Mouse (Mus musculus): ENCODE measurements at regions not wholly inside any gene's neighbourhood (a gene's known extent, or its start where the extent isn't known, plus 50 kb on each side); places are given as distances from the start of the nearest gene placed in this dataset.

- no peak for DNase-seq
- intact Hi-C loops (cut with DNase I), result no loop called here
These were observed 176.7 kb upstream of the Dio3 start for GRCm38 (mm10) chr12:110102186-110102585.

GRCm38 (mm10) chr12:110112051-110112722 lies 166.7 kb upstream of the Dio3 start:
- no peaks in the 10 kb centered on the region for H3K36me3 ChIP-seq (ENCODE audit: control insufficient read depth, insufficient read depth, low read length)
- intact Hi-C loops (cut with DNase I), result no loop called here
- H3K27me3 ChIP-seq (ENCODE audit: control insufficient read depth, insufficient read depth, low read length), result no peaks in the 10 kb centered on the region
- no peak overlapping the region for H3K9ac ChIP-seq (ENCODE audit: low read depth, low read length)
- no peak overlapping the region for H3K4me3 ChIP-seq
- DNase-seq, result peak; percentile 46 to 47
- WGBS, result 45% methylated on average over 11 of the region's 11 CpGs
- H3K4me1 ChIP-seq (ENCODE audit: control insufficient read depth, insufficient read depth, low read length), result no peaks in the 10 kb centered on the region
- no peaks in the 10 kb centered on the region for H3K79me2 ChIP-seq (replicated peaks; ENCODE audit: control insufficient read depth, insufficient read depth, low read length)
- TF ChIP-seq EP300 (IDR thresholded peaks at IDR 0.05; ENCODE audit: insufficient read depth, low read depth, low read length) (no peak), CTCF (IDR thresholded peaks at IDR 0.05) (no peak), POLR2A (IDR thresholded peaks at IDR 0.05; ENCODE audit: insufficient read depth, low read depth, low read length) (no peak)
- 0 out of 2 replicates have a peak overlapping the region, but pooled peaks have one; percentile 7 for H3K27ac ChIP-seq

More at GRCm38 (mm10) chr12:110102186-110102585, 176.7 kb upstream of the Dio3 start:
- Histone ChIP-seq H3K9ac (ENCODE audit: low read depth, low read length) (no peak overlapping the region), H3K79me2 (replicated peaks; ENCODE audit: control insufficient read depth, insufficient read depth, low read length) (no peaks in the 10 kb centered on the region), H3K36me3 (ENCODE audit: control insufficient read depth, insufficient read depth, low read length) (no peaks in the 10 kb centered on the region), H3K4me1 (ENCODE audit: control insufficient read depth, insufficient read depth, low read length) (no peaks in the 10 kb centered on the region), H3K27ac (no peak overlapping the region), H3K4me3 (no peak overlapping the region), H3K27me3 (ENCODE audit: control insufficient read depth, insufficient read depth, low read length) (no peaks in the 10 kb centered on the region)
- no peak for TF ChIP-seq EP300 (IDR thresholded peaks at IDR 0.05; ENCODE audit: insufficient read depth, low read depth, low read length)
- TF ChIP-seq POLR2A (IDR thresholded peaks at IDR 0.05; ENCODE audit: insufficient read depth, low read depth, low read length), result no peak
- no peak for TF ChIP-seq CTCF (IDR thresholded peaks at IDR 0.05)
- WGBS, result 84% methylated on average over 7 of the region's 7 CpGs

GRCm38 (mm10) chr12:110112723-110113105 lies 166.2 kb upstream of the Dio3 start:
- TF ChIP-seq EP300 (IDR thresholded peaks at IDR 0.05; ENCODE audit: insufficient read depth, low read depth, low read length), result no peak
- no peak for TF ChIP-seq POLR2A (IDR thresholded peaks at IDR 0.05; ENCODE audit: insufficient read depth, low read depth, low read length)
- TF ChIP-seq CTCF (IDR thresholded peaks at IDR 0.05), result no peak
- Histone ChIP-seq H3K4me1 (ENCODE audit: control insufficient read depth, insufficient read depth, low read length) (no peaks in the 10 kb centered on the region), H3K9ac (ENCODE audit: low read depth, low read length) (no peak overlapping the region), H3K27ac (no peak overlapping the region), H3K79me2 (replicated peaks; ENCODE audit: control insufficient read depth, insufficient read depth, low read length) (no peaks in the 10 kb centered on the region), H3K27me3 (ENCODE audit: control insufficient read depth, insufficient read depth, low read length) (no peaks in the 10 kb centered on the region), H3K36me3 (ENCODE audit: control insufficient read depth, insufficient read depth, low read length) (no peaks in the 10 kb centered on the region), H3K4me3 (no peak overlapping the region)
- peak in 1 of 2 experiments; percentile 24 for DNase-seq
- WGBS, result 72% methylated on average over 7 of the region's 7 CpGs
- intact Hi-C loops (cut with DNase I), result no loop called here

- Histone ChIP-seq H3K4me1 (ENCODE audit: control insufficient read depth, insufficient read depth, low read length) (no peaks in the 10 kb centered on the region), H3K36me3 (ENCODE audit: control insufficient read depth, insufficient read depth, low read length) (no peaks in the 10 kb centered on the region), H3K9ac (ENCODE audit: low read depth, low read length) (no peak overlapping the region), H3K27ac (no peak overlapping the region), H3K4me3 (no peak overlapping the region), H3K27me3 (ENCODE audit: control insufficient read depth, insufficient read depth, low read length) (no peaks in the 10 kb centered on the region), H3K79me2 (replicated peaks; ENCODE audit: control insufficient read depth, insufficient read depth, low read length) (no peaks in the 10 kb centered on the region)
- no peak for DNase-seq
- TF ChIP-seq EP300 (IDR thresholded peaks at IDR 0.05; ENCODE audit: insufficient read depth, low read depth, low read length) (no peak), CTCF (IDR thresholded peaks at IDR 0.05) (no peak)
- 70% methylated on average over 7 of the region's 7 CpGs for WGBS
- intact Hi-C loops (cut with DNase I), result no loop called here
These were observed 158.7 kb upstream of the Dio3 start for GRCm38 (mm10) chr12:110120141-110120540.

- 67% methylated on average over 4 of the region's 4 CpGs for WGBS
- no peak for DNase-seq
These were observed 155.9 kb upstream of the Dio3 start for GRCm38 (mm10) chr12:110122976-110123375.

GRCm38 (mm10) chr12:110126525-110126924 lies 152.3 kb upstream of the Dio3 start:
- no peak for DNase-seq
- no peak overlapping the region for H3K9ac ChIP-seq (ENCODE audit: low read depth, low read length)
- H3K27ac ChIP-seq, result no peak overlapping the region
- H3K27me3 ChIP-seq (ENCODE audit: control insufficient read depth, insufficient read depth, low read length), result no peaks in the 10 kb centered on the region
- H3K79me2 ChIP-seq (replicated peaks; ENCODE audit: control insufficient read depth, insufficient read depth, low read length), result no peaks in the 10 kb centered on the region
- no peaks in the 10 kb centered on the region for H3K36me3 ChIP-seq (ENCODE audit: control insufficient read depth, insufficient read depth, low read length)
- no peak for TF ChIP-seq CTCF (IDR thresholded peaks at IDR 0.05)
- TF ChIP-seq EP300 (IDR thresholded peaks at IDR 0.05; ENCODE audit: insufficient read depth, low read depth, low read length), result no peak
- no peak for TF ChIP-seq POLR2A (IDR thresholded peaks at IDR 0.05; ENCODE audit: insufficient read depth, low read depth, low read length)
- no peak overlapping the region for H3K4me3 ChIP-seq
- 87% methylated on average over 7 of the region's 7 CpGs for WGBS
- H3K4me1 ChIP-seq (ENCODE audit: control insufficient read depth, insufficient read depth, low read length), result no peaks in the 10 kb centered on the region
- intact Hi-C loops (cut with DNase I), result no loop called here

More at GRCm38 (mm10) chr12:110122976-110123375, 155.9 kb upstream of the Dio3 start:
- Histone ChIP-seq H3K4me1 (ENCODE audit: control insufficient read depth, insufficient read depth, low read length) (no peaks in the 10 kb centered on the region), H3K79me2 (replicated peaks; ENCODE audit: control insufficient read depth, insufficient read depth, low read length) (no peaks in the 10 kb centered on the region), H3K36me3 (ENCODE audit: control insufficient read depth, insufficient read depth, low read length) (no peaks in the 10 kb centered on the region), H3K4me3 (no peak overlapping the region), H3K27ac (no peak overlapping the region), H3K9ac (ENCODE audit: low read depth, low read length) (no peak overlapping the region), H3K27me3 (ENCODE audit: control insufficient read depth, insufficient read depth, low read length) (no peaks in the 10 kb centered on the region)
- intact Hi-C loops (cut with DNase I), result no loop called here
- TF ChIP-seq POLR2A (IDR thresholded peaks at IDR 0.05; ENCODE audit: insufficient read depth, low read depth, low read length), result no peak
- TF ChIP-seq EP300 (IDR thresholded peaks at IDR 0.05; ENCODE audit: insufficient read depth, low read depth, low read length), result no peak
- TF ChIP-seq CTCF (IDR thresholded peaks at IDR 0.05), result no peak
